Mouse (Mus musculus) hindlimb bud, embryonic 11.5 days (tissue): ENCODE results near the gene Aph1a.
"Not testable (repeated sequence)": the region's sequence is repeated elsewhere in the genome, so short reads cannot be mapped to it uniquely, and the experiment has no call there.

Experiments
- DNase-seq: peaks from one replicate; pipeline ENCODE4 v3.0.0-alpha.2; 2012; ENCODE audit warnings: low read depth, low spot score; ENCODE audit errors: extremely low spot score

The Aph1a gene

GRCm38 (mm10) chr3:95893606-95894316, at the start of gene Aph1a:
Gene Aph1a, plus strand, starts transcription at chr3:95893969.
- DNase-seq: not testable (repeated sequence)

- DNase-seq: no peak
Measured at GRCm38 (mm10) chr3:95850611-95851010, 43.2 kb upstream of the Aph1a start.

- no peak for DNase-seq
Measured at GRCm38 (mm10) chr3:95851317-95851716, 42.5 kb upstream of the Aph1a start.

GRCm38 (mm10) chr3:95855502-95856089, 38.2 kb upstream of the Aph1a start, which contains the start of gene Prpf3:
Gene Prpf3, minus strand, starts transcription at chr3:95855885.
- peak; percentile 46 for DNase-seq

GRCm38 (mm10) chr3:95856115-95856514, 37.7 kb upstream of the Aph1a start:
- no peak for DNase-seq

- DNase-seq: not testable (repeated sequence)
Measured at GRCm38 (mm10) chr3:95857050-95857449, 36.7 kb upstream of the Aph1a start.

GRCm38 (mm10) chr3:95858278-95858677, 35.5 kb upstream of the Aph1a start:
- not testable (repeated sequence) for DNase-seq

GRCm38 (mm10) chr3:95860323-95860722, 33.4 kb upstream of the Aph1a start:
- DNase-seq: no peak

GRCm38 (mm10) chr3:95861216-95861615, 32.6 kb upstream of the Aph1a start:
- DNase-seq: no peak

- DNase-seq: peak; percentile 92
Measured at GRCm38 (mm10) chr3:95861796-95862195, 32.0 kb upstream of the Aph1a start.

GRCm38 (mm10) chr3:95863578-95863977, 30.2 kb upstream of the Aph1a start:
- DNase-seq: no peak

- DNase-seq: no peak
Measured at GRCm38 (mm10) chr3:95865050-95865449, 28.7 kb upstream of the Aph1a start.

GRCm38 (mm10) chr3:95865571-95865970, 28.2 kb upstream of the Aph1a start:
- no peak for DNase-seq

- no peak for DNase-seq
Measured at GRCm38 (mm10) chr3:95866071-95866470, 27.7 kb upstream of the Aph1a start.

- no peak for DNase-seq
Measured at GRCm38 (mm10) chr3:95867408-95867807, 26.4 kb upstream of the Aph1a start.

GRCm38 (mm10) chr3:95870976-95871375, 22.8 kb upstream of the Aph1a start:
- DNase-seq: no peak

- no peak for DNase-seq
Measured at GRCm38 (mm10) chr3:95871392-95871867, 22.3 kb upstream of the Aph1a start, which contains the start of gene Mrps21. Gene Mrps21, minus strand, starts transcription at chr3:95871519.

GRCm38 (mm10) chr3:95872048-95872447, 21.7 kb upstream of the Aph1a start:
- no peak for DNase-seq

GRCm38 (mm10) chr3:95879063-95879462, 14.7 kb upstream of the Aph1a start:
- DNase-seq: no peak

- DNase-seq: no peak
Measured at GRCm38 (mm10) chr3:95881979-95882815, 11.6 kb upstream of the Aph1a start, which contains the start of gene Ciart. Gene Ciart, minus strand, starts transcription at chr3:95882251.

GRCm38 (mm10) chr3:95882816-95883425, 10.8 kb upstream of the Aph1a start:
- no peak for DNase-seq
